Mouse (Mus musculus): Measurements from ENCODE around the gene Il13. TPM values are rescaled to one million over a fixed set of nuclear protein-coding genes. Genes with fewer than 3 reads are reported as not detected.
A peak's percentile ranks its signal among the peaks of the same experiment; 100 is the strongest.

Il13 gene
- total RNA-seq, 2 experiments from 2014 or later, result not detected

- ATAC-seq (replicated peaks; ENCODE audit: low FRiP score, low TSS enrichment, poor library complexity, severe bottlenecking), result no peak
Measured at GRCm38 (mm10) chr11:53635590-53636182, 1.2 kb upstream of the Il13 start.

DNA sequence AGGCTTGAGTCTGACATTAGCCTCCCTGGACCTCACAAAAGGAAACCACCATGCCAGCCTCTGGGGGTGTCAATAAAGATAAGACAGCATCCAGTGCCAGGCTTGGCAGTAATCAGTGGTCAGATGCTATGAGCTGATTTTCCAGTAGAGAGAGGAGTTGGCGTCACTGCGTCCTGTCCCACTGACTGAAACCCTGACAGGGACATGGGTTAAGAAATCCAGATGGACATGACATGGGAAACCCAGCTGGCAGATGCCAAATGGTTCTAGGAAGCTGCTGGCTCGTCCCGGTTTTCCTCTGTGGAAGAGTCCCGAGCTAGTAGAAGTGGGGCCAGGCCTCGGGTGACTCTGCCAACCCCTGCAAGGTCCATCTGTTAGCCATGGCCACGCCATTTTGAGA, 858 bp downstream of the Il13 start:
- peak; percentile 46 for ATAC-seq (replicated peaks; ENCODE audit: low FRiP score, low TSS enrichment, poor library complexity, severe bottlenecking)

DNA sequence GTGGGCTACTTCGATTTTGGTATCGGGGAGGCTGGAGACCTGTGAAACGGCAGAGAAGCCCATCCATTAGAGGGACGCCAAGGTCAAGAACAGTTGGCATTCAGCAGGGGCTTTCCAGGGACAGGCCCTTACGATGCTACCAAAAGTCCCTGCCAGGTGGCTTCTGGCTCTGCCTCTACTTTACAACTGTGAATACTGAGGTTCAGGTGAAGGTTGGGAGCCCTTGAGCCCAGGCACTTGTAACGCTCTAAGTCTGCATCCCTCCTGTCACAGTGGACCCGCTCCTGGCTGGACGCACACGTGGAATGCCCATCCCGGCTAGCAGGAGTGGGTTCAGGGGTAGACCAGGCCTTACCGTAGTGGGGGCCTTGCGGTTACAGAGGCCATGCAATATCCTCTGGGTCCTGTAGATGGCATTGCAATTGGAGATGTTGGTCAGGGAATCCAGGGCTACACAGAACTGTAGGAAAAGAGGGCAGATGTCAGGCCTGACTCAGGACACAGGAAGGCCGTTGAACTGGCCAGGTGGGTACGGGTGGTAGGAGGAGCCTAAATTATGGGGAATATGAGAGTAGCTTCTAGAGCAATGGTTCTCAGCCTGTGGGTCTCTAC, 2.3 kb downstream of the Il13 start:
- no peak for ATAC-seq (replicated peaks; ENCODE audit: low FRiP score, low TSS enrichment, poor library complexity, severe bottlenecking)

GRCm38 (mm10) chr11:53627859-53628258, 6.6 kb downstream of the Il13 start:
- peak; percentile 64 for ATAC-seq (replicated peaks; ENCODE audit: low FRiP score, low TSS enrichment, poor library complexity, severe bottlenecking)

DNA sequence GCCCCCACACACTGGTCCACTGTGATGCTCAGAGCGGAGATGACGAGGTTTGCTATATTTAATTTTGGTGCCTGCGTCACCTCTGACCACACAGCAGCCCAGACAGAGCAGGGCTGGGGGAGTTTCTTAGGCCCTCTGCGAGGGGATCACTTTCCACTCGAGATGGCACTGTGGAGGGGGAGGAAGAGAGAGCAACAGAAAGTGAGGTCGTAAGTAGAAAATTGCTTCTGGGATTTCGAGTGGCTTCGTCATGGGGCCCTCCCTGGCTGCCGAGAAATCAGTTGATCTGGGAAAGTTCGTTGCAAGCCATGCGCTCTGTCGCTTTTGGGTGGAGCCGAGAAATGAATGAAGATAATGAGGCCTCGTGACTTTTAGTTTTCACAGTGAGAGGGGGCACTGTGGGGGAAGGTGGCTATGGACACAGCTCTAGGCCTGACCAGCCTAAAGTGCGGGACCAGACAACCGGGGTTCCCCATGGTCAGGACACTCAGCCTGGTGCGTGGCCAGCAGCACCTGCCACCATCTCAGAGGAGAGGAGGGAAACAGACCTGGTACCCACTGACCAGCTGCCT, 7.6 kb downstream of the Il13 start:
- ATAC-seq (replicated peaks; ENCODE audit: low FRiP score, low TSS enrichment, poor library complexity, severe bottlenecking), result peak; percentile 36; the same call in 1 of the 2 replicates

- ATAC-seq (replicated peaks; ENCODE audit: low FRiP score, low TSS enrichment, poor library complexity, severe bottlenecking), result no peak
Measured at GRCm38 (mm10) chr11:53624124-53624523, 10.4 kb downstream of the Il13 start.

- no peak for ATAC-seq (replicated peaks; ENCODE audit: low FRiP score, low TSS enrichment, poor library complexity, severe bottlenecking)
Measured at GRCm38 (mm10) chr11:53623573-53623972, 10.9 kb downstream of the Il13 start.

GRCm38 (mm10) chr11:53622440-53622806, 12.1 kb downstream of the Il13 start:
- ATAC-seq (replicated peaks; ENCODE audit: low FRiP score, low TSS enrichment, poor library complexity, severe bottlenecking), result no peak

DNA sequence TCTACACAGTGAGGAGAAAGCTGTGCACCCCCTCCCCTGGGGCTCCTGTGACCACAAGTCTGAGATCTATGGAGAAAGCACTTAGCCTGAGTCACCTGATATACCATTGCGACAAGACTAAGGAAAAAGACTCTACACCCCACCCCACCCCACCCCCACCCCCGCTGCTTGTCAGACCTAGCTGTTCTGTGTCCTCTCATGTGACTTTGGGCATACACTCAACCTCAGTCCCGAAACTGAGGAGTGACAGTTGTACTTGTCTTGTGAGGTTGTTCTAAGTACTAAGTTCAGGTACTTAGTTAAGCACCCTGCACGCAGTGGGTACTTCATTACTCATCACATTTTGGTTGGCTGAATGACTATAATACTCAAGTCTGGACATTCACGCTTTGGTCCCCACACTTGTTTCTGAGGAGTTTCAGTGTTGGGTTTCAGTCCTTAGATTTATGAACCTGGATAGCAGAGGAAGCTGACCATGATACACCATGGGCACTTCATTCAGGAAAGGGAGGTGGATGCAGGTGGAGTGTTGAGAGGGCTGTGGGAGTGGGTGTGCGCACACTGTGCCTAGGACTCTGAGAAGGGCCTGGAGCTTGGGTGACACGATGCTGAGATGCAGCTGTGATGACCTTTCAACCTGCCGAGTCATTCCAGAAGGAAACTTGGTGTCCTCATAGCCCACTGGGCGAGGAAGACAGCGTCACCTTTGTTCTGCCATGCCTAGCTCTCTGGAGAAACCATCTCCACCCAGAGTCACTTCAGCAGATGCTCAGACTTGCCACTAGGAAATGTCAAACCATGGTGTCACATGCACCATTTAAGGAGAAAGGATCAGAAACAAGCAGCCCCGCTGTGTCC, 12.7 kb downstream of the Il13 start:
- no peak for ATAC-seq (replicated peaks; ENCODE audit: low FRiP score, low TSS enrichment, poor library complexity, severe bottlenecking)

GRCm38 (mm10) chr11:53620094-53620493, 14.4 kb downstream of the Il13 start:
- ATAC-seq (replicated peaks; ENCODE audit: low FRiP score, low TSS enrichment, poor library complexity, severe bottlenecking), result no peak

GRCm38 (mm10) chr11:53619428-53619827, 15.1 kb downstream of the Il13 start:
- no peak for ATAC-seq (replicated peaks; ENCODE audit: low FRiP score, low TSS enrichment, poor library complexity, severe bottlenecking)

DNA sequence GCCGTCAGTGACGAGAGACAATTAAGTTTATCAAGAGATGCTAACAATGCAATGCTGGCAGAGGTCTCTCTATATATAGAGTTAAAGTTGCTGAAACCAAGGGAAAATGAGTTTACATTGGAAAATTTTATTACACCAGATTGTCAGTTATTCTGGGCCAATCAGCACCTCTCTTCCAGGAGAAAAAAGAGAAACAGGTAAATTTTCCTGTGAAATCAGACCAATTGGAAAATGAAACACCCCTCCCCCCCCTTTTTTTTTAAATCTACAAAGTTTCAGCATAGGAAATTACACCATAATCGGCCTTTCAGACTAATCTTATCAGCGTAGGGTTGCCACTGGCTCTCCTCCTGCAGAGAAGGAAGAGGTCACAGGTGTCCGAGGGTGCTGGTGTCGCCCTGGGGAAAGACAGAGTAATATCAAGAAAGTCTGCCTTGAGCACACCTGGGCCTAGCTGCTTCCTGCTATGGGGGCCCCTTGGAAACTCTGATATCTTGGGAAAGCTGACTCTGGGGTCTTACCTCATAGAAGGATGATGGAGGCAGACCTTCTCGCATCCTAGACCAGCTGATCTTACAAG, 15.8 kb downstream of the Il13 start, which contains the start of gene Il4:
TSS of gene Il4 (minus strand) at position 51 of the 580 bp plus-strand sequence.
- ATAC-seq (replicated peaks; ENCODE audit: low FRiP score, low TSS enrichment, poor library complexity, severe bottlenecking), result no peak

GRCm38 (mm10) chr11:53617562-53618109, 16.9 kb downstream of the Il13 start:
- 0 out of 2 replicates have a peak, but pooled peaks have one; percentile 6 for ATAC-seq (replicated peaks; ENCODE audit: low FRiP score, low TSS enrichment, poor library complexity, severe bottlenecking)

GRCm38 (mm10) chr11:53616748-53617558, 17.5 kb downstream of the Il13 start:
- 0 out of 2 replicates have a peak, but pooled peaks have one; percentile 25 for ATAC-seq (replicated peaks; ENCODE audit: low FRiP score, low TSS enrichment, poor library complexity, severe bottlenecking)

GRCm38 (mm10) chr11:53615575-53615974, 18.9 kb downstream of the Il13 start:
- no peak for ATAC-seq (replicated peaks; ENCODE audit: low FRiP score, low TSS enrichment, poor library complexity, severe bottlenecking)

GRCm38 (mm10) chr11:53615172-53615571, 19.3 kb downstream of the Il13 start:
- no peak for ATAC-seq (replicated peaks; ENCODE audit: low FRiP score, low TSS enrichment, poor library complexity, severe bottlenecking)

GRCm38 (mm10) chr11:53609672-53610071, 24.8 kb downstream of the Il13 start:
- 0 out of 2 replicates have a peak, but pooled peaks have one; percentile 4 for ATAC-seq (replicated peaks; ENCODE audit: low FRiP score, low TSS enrichment, poor library complexity, severe bottlenecking)

- ATAC-seq (replicated peaks; ENCODE audit: low FRiP score, low TSS enrichment, poor library complexity, severe bottlenecking), result peak; percentile 75
Measured at GRCm38 (mm10) chr11:53609231-53609630, 25.3 kb downstream of the Il13 start.

GRCm38 (mm10) chr11:53605609-53606008, 28.9 kb downstream of the Il13 start:
- ATAC-seq (replicated peaks; ENCODE audit: low FRiP score, low TSS enrichment, poor library complexity, severe bottlenecking), result peak; percentile 31

All from megakaryocyte-erythroid progenitor cell, adult 5-6 weeks (primary cell).